Mouse (Mus musculus) frontal cortex, adult 2 months (tissue): ENCODE measurements at regions not wholly inside any gene's neighbourhood (a gene's known extent, or its start where the extent isn't known, plus 50 kb on each side); places are given as distances from the start of the nearest gene placed in this dataset.

Source experiments
- DNase-seq, 2 experiments: peaks; one replicate each; pipeline ENCODE4 v3.0.0; 2022; ENCODE audit warnings: low spot score in 1 of 2; ENCODE audit errors: extremely low spot score in 1 of 2

- DNase-seq, result no peak
These were observed 787.5 kb upstream of the Zeb2 start for GRCm38 (mm10) chr2:45904623-45905235.

GRCm38 (mm10) chr2:45904090-45904489, 786.9 kb upstream of the Zeb2 start:
- DNase-seq, result no peak

- no peak for DNase-seq
These were observed 786.2 kb upstream of the Zeb2 start for GRCm38 (mm10) chr2:45903350-45903749.

GRCm38 (mm10) chr2:45901892-45902291, 784.7 kb upstream of the Zeb2 start:
- no peak for DNase-seq

GRCm38 (mm10) chr2:45884680-45885079, 767.5 kb upstream of the Zeb2 start:
- peak in 1 of 2 experiments; percentile 15 for DNase-seq

- DNase-seq, result no peak
These were observed 761.5 kb upstream of the Zeb2 start for GRCm38 (mm10) chr2:45878656-45879055.

- DNase-seq, result no peak
These were observed 742.7 kb upstream of the Zeb2 start for GRCm38 (mm10) chr2:45859901-45860331.

- no peak for DNase-seq
These were observed 742.2 kb upstream of the Zeb2 start for GRCm38 (mm10) chr2:45859445-45859844.

- DNase-seq, result no peak
These were observed 732.9 kb upstream of the Zeb2 start for GRCm38 (mm10) chr2:45850018-45850605.

- DNase-seq, result no peak
These were observed 723.2 kb upstream of the Zeb2 start for GRCm38 (mm10) chr2:45840389-45840788.

- DNase-seq, result no peak
These were observed 719.5 kb upstream of the Zeb2 start for GRCm38 (mm10) chr2:45836546-45837221.

GRCm38 (mm10) chr2:45817945-45818719, 700.9 kb upstream of the Zeb2 start:
- DNase-seq, result no peak

GRCm38 (mm10) chr2:45814741-45815140, 697.5 kb upstream of the Zeb2 start:
- DNase-seq, result no peak

- no peak for DNase-seq
These were observed 688.1 kb upstream of the Zeb2 start for GRCm38 (mm10) chr2:45805329-45805728.

- DNase-seq, result peak; percentile 14 to 25
These were observed 682.9 kb upstream of the Zeb2 start for GRCm38 (mm10) chr2:45800131-45800530.

- DNase-seq, result no peak
These were observed 676.4 kb upstream of the Zeb2 start for GRCm38 (mm10) chr2:45793561-45793960.

GRCm38 (mm10) chr2:45789739-45790138, 672.5 kb upstream of the Zeb2 start:
- no peak for DNase-seq

- DNase-seq, result no peak
These were observed 670.7 kb upstream of the Zeb2 start for GRCm38 (mm10) chr2:45787732-45788390.

- no peak for DNase-seq
These were observed 669.6 kb upstream of the Zeb2 start for GRCm38 (mm10) chr2:45786787-45787186.

- no peak for DNase-seq
These were observed 668.5 kb upstream of the Zeb2 start for GRCm38 (mm10) chr2:45785684-45786083.
